Mouse (Mus musculus) myocyte (in vitro differentiated cells): Measurements from ENCODE around the gene Bin2. TPM values are rescaled to one million over a fixed set of nuclear protein-coding genes. Genes with fewer than 3 reads are reported as not detected.

Experiments
- H3K27me3 ChIP-seq: one replicate; pipeline ENCODE4 v1.6.1; 2011; ENCODE audit not compliant: control insufficient read depth, insufficient read depth, insufficient read length
- H3K36me3 ChIP-seq: one replicate; pipeline ENCODE4 v1.6.1; 2011; ENCODE audit not compliant: control insufficient read depth, insufficient read depth
- H3K4me2 ChIP-seq: one replicate; pipeline ENCODE4 v1.6.1; 2011; ENCODE audit warnings: low read depth, control low read depth
- H3K4me3 ChIP-seq: one replicate; pipeline ENCODE4 v1.5.1; 2011; ENCODE audit warnings: mild to moderate bottlenecking, control low read depth, moderate library complexity
- H3K79me2 ChIP-seq: one replicate; pipeline ENCODE4 v1.6.1; 2011; ENCODE audit not compliant: control insufficient read depth, insufficient read depth
- H3ac ChIP-seq: one replicate; pipeline ENCODE4 v1.6.1; 2011; ENCODE audit not compliant: control insufficient read depth, insufficient read length
- CEBPB ChIP-seq: IDR thresholded peaks from 2 replicates; pipeline ENCODE4 v1.6.1; 2011; ENCODE audit warnings: mild to moderate bottlenecking, moderate library complexity; ENCODE audit not compliant: poor library complexity, insufficient read depth, severe bottlenecking
- E2F4 ChIP-seq: IDR thresholded peaks from one replicate; pipeline ENCODE4 v1.6.1; 2011; ENCODE audit warnings: mild to moderate bottlenecking, control low read depth, moderate library complexity; ENCODE audit not compliant: insufficient read depth
- MAX ChIP-seq: IDR thresholded peaks from one replicate; pipeline ENCODE4 v1.6.1; 2011; ENCODE audit warnings: low read depth, mild to moderate bottlenecking, control low read depth
- MYOD1 ChIP-seq, 3 experiments: IDR thresholded peaks; one replicate each; pipeline ENCODE4 v1.6.1; 2011; ENCODE audit warnings: control low read depth in 2 of 3, low read depth in 2 of 3, mild to moderate bottlenecking in 2 of 3, moderate library complexity in 1 of 3; ENCODE audit not compliant: insufficient read length in 2 of 3, control insufficient read depth in 1 of 3
- MYOG ChIP-seq, 3 experiments: IDR thresholded peaks; one replicate each; pipeline ENCODE4 v1.6.1; 2011; ENCODE audit warnings: control low read depth in 2 of 3, low read depth in 2 of 3, mild to moderate bottlenecking in 2 of 3; ENCODE audit not compliant: insufficient read length in 2 of 3, control insufficient read depth in 1 of 3, insufficient read depth in 1 of 3
- POLR2A ChIP-seq: IDR thresholded peaks from one replicate; pipeline ENCODE4 v1.6.1; 2011; ENCODE audit warnings: low read depth, mild to moderate bottlenecking, control low read depth, moderate library complexity; ENCODE audit not compliant: insufficient read length
- POLR2AphosphoS2 ChIP-seq: IDR thresholded peaks from one replicate; pipeline ENCODE4 v1.6.1; 2011; ENCODE audit warnings: low read depth, control low read depth; ENCODE audit not compliant: insufficient read length
- REST ChIP-seq: IDR thresholded peaks from one replicate; pipeline ENCODE4 v1.6.1; 2011; ENCODE audit warnings: mild to moderate bottlenecking, control low read depth, moderate library complexity; ENCODE audit not compliant: insufficient read depth, insufficient read length
- SRF ChIP-seq: IDR thresholded peaks from one replicate; pipeline ENCODE4 v1.6.1; 2011; ENCODE audit warnings: low read depth; ENCODE audit not compliant: control insufficient read depth, insufficient read length
- TCF12 ChIP-seq: IDR thresholded peaks from one replicate; pipeline ENCODE4 v1.6.1; 2011; ENCODE audit warnings: mild to moderate bottlenecking, control low read depth; ENCODE audit not compliant: poor library complexity, insufficient read depth, severe bottlenecking
- TCF3 ChIP-seq: IDR thresholded peaks from one replicate; pipeline ENCODE4 v1.6.1; 2011; ENCODE audit warnings: low read depth, control low read depth; ENCODE audit not compliant: insufficient read length
- USF1 ChIP-seq: IDR thresholded peaks from one replicate; pipeline ENCODE4 v1.6.1; 2011; ENCODE audit warnings: low read depth, mild to moderate bottlenecking, control low read depth, moderate library complexity
- polyA plus RNA-seq: library from polyadenylated mRNA; unstranded; fragments of >200 nt; fragmentation: generic; extraction: Trizol; gene quantifications from one replicate; pipeline ENCODE4 v1.2.1, GENCODE M21; 2012; ENCODE audit warnings: missing spikeins

Bin2 gene
- not detected for polyA plus RNA-seq

DNA sequence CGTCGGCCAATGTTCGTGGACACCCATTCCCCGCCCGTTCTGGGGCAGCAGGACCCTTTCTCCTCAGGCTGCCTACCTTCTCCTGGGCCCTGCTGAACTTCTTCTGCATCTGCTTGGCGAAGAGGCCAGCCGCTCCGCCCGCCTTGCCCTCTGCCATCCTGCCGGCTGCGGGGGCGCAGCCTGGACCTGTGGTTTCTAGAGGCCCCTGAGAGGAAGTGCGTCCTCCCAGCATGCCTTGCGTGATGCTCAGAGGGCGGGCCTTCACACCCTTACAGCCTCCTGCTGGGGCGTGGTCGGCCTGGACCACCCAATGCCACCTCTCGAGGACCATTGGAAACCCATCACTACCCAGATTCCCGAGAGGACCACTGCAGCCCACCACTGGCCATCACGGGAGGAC lies at the start of gene Bin2:
TSS of gene Bin2 (minus strand) at position 217 of the 400 bp plus-strand sequence.
- no peak for TF ChIP-seq POLR2AphosphoS2
- TF ChIP-seq MYOG (IDR thresholded peaks at IDR 0.05; ENCODE audit: control insufficient read depth in 1 of 3, insufficient read depth in 1 of 3, insufficient read length in 2 of 3, low read depth in 2 of 3), result peak in 1 of 3 experiments; percentile 0
- H3K4me3 ChIP-seq, result no peak within 1 kb of the TSS
- no peak within 1 kb of the TSS for H3ac ChIP-seq
- H3K79me2 ChIP-seq, result no peaks in the 10 kb centered on the region
- H3K27me3 ChIP-seq, result peaks cover 21% of the 10 kb centered on the region
- H3K36me3 ChIP-seq, result no peaks in the 10 kb centered on the region
- no peak within 1 kb of the TSS for H3K4me2 ChIP-seq

DNA sequence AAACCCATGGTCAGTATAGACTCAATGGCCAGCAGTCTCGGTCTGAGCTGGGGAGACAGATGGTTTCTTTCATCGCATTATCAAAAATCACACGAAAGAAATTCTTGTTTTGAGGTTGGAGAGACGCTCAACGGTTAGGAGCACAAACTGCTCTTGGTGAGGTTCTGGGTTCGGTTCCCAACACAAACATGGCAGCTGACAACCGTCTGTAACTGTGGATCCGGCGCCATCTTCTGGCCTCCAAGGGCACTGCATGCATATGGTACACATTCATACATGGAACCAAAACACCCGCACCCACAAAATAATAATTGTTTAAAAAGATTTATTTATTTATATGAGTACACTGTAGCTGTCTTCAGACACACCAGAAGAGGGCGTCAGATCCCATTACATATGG lies 49.2 kb upstream of the Bin2 start:
- Histone ChIP-seq H3K4me2 (no peak overlapping the region), H3ac (no peak overlapping the region), H3K79me2 (no peaks in the 10 kb centered on the region), H3K4me3 (no peak overlapping the region), H3K36me3 (no peaks in the 10 kb centered on the region), H3K27me3 (no peaks in the 10 kb centered on the region)
- no peak for TF ChIP-seq REST

DNA sequence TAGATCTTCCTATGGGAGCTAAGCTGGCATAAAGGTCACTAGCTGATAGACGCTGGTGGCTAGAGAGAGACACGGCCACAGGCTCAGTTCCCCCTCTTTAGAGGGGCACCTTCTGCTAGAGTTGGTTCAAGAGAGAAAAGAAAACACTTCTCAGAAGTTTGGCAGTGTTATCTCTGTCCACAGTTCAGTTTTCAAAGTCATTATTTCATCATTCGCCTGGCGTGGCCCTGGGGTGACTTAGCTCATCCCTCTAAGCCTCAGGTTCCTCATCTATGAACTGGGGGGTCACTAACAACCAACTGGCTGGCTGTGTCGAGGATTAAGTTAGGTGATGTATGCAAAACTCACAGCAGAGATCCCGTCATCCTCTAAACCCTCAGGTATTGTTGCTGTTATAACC lies 48.6 kb upstream of the Bin2 start:
- H3K79me2 ChIP-seq, result no peaks in the 10 kb centered on the region
- no peak overlapping the region for H3K4me3 ChIP-seq
- no peak overlapping the region for H3K4me2 ChIP-seq
- H3K36me3 ChIP-seq, result no peaks in the 10 kb centered on the region
- H3ac ChIP-seq, result no peak overlapping the region
- H3K27me3 ChIP-seq, result no peaks in the 10 kb centered on the region
- no peak for TF ChIP-seq MYOD1 (IDR thresholded peaks at IDR 0.05; ENCODE audit: control insufficient read depth in 1 of 3, insufficient read length in 2 of 3, low read depth in 2 of 3)
- no peak for TF ChIP-seq SRF

DNA sequence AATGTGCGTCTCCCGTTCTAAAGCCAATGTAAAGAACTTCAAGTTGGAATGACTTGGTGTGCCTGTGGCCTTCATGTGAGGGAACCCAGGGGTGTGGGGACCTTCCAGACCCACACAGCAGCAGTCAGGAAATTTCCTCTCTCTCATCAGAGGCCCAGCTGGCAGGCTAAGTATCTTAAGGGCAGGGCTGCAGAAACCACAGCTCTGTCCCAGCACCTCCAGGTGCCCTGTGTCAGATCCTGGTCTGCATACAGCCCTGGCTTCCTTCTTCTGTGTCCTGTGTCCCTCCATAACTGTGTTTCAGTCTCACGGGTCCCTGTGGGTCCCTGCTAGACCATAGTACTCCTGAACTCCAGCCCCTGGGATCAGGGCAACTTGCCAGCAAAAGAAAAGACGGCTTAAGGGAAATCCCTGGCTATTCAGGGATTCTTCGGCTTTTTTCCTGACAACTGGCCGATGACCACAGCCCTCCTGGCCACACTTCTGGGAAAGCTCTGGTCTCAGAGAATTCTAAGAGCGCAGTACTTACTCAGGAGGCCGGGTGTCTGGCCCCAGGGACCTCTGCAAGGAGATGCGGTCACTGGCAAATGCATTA lies 46.1 kb upstream of the Bin2 start:
- no peaks in the 10 kb centered on the region for H3K27me3 ChIP-seq
- no peaks in the 10 kb centered on the region for H3K79me2 ChIP-seq
- no peak overlapping the region for H3ac ChIP-seq
- TF ChIP-seq REST, result no peak
- TF ChIP-seq MYOD1 (IDR thresholded peaks at IDR 0.05; ENCODE audit: control insufficient read depth in 1 of 3, insufficient read length in 2 of 3, low read depth in 2 of 3), result peak in 2 of 3 experiments; percentile 33 to 56
- TF ChIP-seq USF1, result no peak
- peak; percentile 51 to 85 (median 55) for TF ChIP-seq MYOG (IDR thresholded peaks at IDR 0.05; ENCODE audit: control insufficient read depth in 1 of 3, insufficient read depth in 1 of 3, insufficient read length in 2 of 3, low read depth in 2 of 3)
- no peak for TF ChIP-seq TCF3
- TF ChIP-seq E2F4, result no peak
- no peak for TF ChIP-seq POLR2A
- TF ChIP-seq SRF, result no peak
- no peak for TF ChIP-seq CEBPB
- TF ChIP-seq POLR2AphosphoS2, result no peak
- TF ChIP-seq MAX, result no peak
- TF ChIP-seq TCF12, result peak; percentile 62
- no peak overlapping the region for H3K4me3 ChIP-seq
- peak overlapping the region; percentile 37 for H3K4me2 ChIP-seq
- H3K36me3 ChIP-seq, result no peaks in the 10 kb centered on the region

DNA sequence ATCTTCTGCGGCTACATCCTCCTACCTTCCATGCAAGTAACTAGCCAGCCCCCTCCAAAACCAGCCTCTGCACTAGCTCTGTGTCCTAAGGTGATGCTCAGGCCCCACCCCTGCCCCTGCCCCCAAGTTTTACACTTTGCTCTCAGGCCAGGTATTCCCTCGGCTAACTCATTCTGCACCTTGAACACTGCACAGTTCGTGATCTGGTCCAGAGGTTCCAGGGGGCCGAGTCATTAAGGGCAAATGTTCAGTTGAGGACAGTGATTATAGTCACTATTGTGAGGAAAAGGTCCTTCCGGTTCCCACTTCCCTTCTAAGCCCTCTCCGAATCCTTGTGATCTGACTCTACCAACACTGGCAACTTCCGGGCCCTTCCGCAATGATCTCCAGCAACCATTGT lies 45.1 kb upstream of the Bin2 start:
- H3K4me3 ChIP-seq, result no peak overlapping the region
- H3K4me2 ChIP-seq, result no peak overlapping the region
- no peak overlapping the region for H3ac ChIP-seq
- TF ChIP-seq POLR2AphosphoS2 (no peak), MYOG (IDR thresholded peaks at IDR 0.05; ENCODE audit: control insufficient read depth in 1 of 3, insufficient read depth in 1 of 3, insufficient read length in 2 of 3, low read depth in 2 of 3) (no peak), SRF (no peak), TCF3 (no peak), E2F4 (no peak), MAX (no peak), REST (no peak), USF1 (no peak)
- no peaks in the 10 kb centered on the region for H3K79me2 ChIP-seq
- H3K36me3 ChIP-seq, result no peaks in the 10 kb centered on the region
- H3K27me3 ChIP-seq, result no peaks in the 10 kb centered on the region

DNA sequence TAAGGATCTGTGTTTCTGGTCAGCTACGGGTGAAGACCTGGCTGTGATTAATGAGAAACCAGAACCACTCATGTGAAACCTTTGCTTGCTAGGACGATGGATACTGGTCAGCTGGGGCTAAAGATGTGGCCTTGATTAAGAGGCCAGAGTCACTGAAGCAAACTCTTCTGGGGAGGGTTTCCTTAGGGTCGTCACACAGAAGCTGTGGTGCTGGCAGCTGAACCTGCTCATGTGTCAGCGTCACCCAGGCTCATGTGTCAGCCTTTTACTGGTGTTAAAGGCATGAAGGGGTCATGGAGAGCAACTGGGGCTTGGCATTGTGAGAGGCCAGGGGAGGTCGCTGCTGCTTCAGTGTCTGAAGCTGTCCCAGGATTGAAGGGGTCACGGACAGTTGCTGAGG lies 41.5 kb upstream of the Bin2 start:
- no peak overlapping the region for H3K4me2 ChIP-seq
- H3ac ChIP-seq, result no peak overlapping the region
- no peaks in the 10 kb centered on the region for H3K27me3 ChIP-seq
- no peaks in the 10 kb centered on the region for H3K36me3 ChIP-seq
- H3K4me3 ChIP-seq, result no peak overlapping the region
- no peaks in the 10 kb centered on the region for H3K79me2 ChIP-seq
- TF ChIP-seq MYOG (IDR thresholded peaks at IDR 0.05; ENCODE audit: control insufficient read depth in 1 of 3, insufficient read depth in 1 of 3, insufficient read length in 2 of 3, low read depth in 2 of 3), result peak; percentile 30 to 78 (median 60)
- TF ChIP-seq MYOD1 (IDR thresholded peaks at IDR 0.05; ENCODE audit: control insufficient read depth in 1 of 3, insufficient read length in 2 of 3, low read depth in 2 of 3), result peak in 1 of 3 experiments; percentile 63
- no peak for TF ChIP-seq POLR2AphosphoS2
